Mouse (Mus musculus) hindbrain, embryonic 13.5 days (tissue): Measurements from ENCODE around the gene Baz1b. TPM values are rescaled to one million over a fixed set of nuclear protein-coding genes. Genes with fewer than 3 reads are reported as not detected.

Experiments used
- ATAC-seq: fragments of 200-750 bp; cut with Nextera tagmentation; 2 replicates; pipeline ENCODE4 v1.8.0; 2017; ENCODE audit warnings: moderate TSS enrichment; ENCODE audit not compliant: low FRiP score
- H3K27ac ChIP-seq: fragments of 300-500 bp; sonication (generic); 2 replicates; pipeline ENCODE4 v1.5.1; 2015; ENCODE audit warnings: inconsistent platforms, mild to moderate bottlenecking, moderate library complexity
- H3K27me3 ChIP-seq: fragments of 300-500 bp; sonication (generic); 2 replicates; pipeline ENCODE4 v1.6.1; 2015; ENCODE audit warnings: mild to moderate bottlenecking, inconsistent platforms
- H3K36me3 ChIP-seq: fragments of 300-500 bp; sonication (generic); 2 replicates; pipeline ENCODE4 v1.6.1; 2015; ENCODE audit warnings: mild to moderate bottlenecking, inconsistent platforms
- H3K4me1 ChIP-seq: fragments of 300-500 bp; sonication (generic); replicated peaks from 2 replicates; pipeline ENCODE4 v1.6.1; 2015; ENCODE audit warnings: inconsistent platforms
- H3K4me2 ChIP-seq: fragments of 300-500 bp; sonication (generic); 2 replicates; pipeline ENCODE4 v1.6.1; 2015; ENCODE audit warnings: inconsistent platforms, mild to moderate bottlenecking, moderate library complexity
- H3K4me3 ChIP-seq: fragments of 300-500 bp; sonication (generic); 2 replicates; pipeline ENCODE4 v1.5.1; 2015; ENCODE audit warnings: mild to moderate bottlenecking, inconsistent platforms
- H3K9ac ChIP-seq: fragments of 300-500 bp; sonication (generic); 2 replicates; pipeline ENCODE4 v1.6.1; 2015; ENCODE audit warnings: mild to moderate bottlenecking, inconsistent platforms
- H3K9me3 ChIP-seq: fragments of 300-500 bp; sonication (generic); 2 replicates; pipeline ENCODE4 v1.6.1; 2016; ENCODE audit warnings: inconsistent platforms
- WGBS: fragments of 180-500 bp; shearing (Covaris S2); methylation state at CpG from one replicate; pipeline ENCODE4 v1.1.7; 2015; 5-methylcytosine and 5-hydroxymethylcytosine counted together
- polyA plus RNA-seq: library from polyadenylated mRNA; unstranded; fragments of >200 nt; fragmentation: Nextera tagmentation; extraction: Ambion mirVana; gene quantifications from 2 replicates; pipeline ENCODE4 v1.2.1, GENCODE M21; 2015

Gene Baz1b
- polyA plus RNA-seq, 1 experiment from 2014 or later: 38.1 TPM

DNA sequence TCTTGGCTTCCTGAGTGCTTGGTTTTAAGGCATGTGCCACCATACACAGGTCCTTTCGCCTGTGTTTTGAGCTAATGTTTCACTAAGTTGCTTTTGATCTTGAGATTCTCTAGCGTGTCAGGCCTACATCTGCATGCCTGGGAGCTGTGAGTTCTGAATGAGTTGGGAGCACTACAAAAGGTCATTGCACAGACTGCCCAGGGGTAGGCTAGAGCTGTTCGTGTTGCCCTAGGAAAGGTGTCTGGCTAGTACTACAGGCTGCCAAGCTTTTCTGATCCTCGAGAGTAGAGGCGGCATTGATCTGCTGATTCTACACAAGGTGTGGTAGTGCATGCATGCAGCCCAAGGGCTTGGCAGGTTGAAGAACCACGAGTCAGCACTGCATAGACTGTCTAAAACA lies 24.2 kb upstream of the Baz1b start:
- Histone ChIP-seq H3K36me3 (peaks cover 51% of the 10 kb centered on the region), H3K4me3 (no peak overlapping the region), H3K4me2 (no peak overlapping the region), H3K9ac (no peak overlapping the region), H3K27me3 (no peaks in the 10 kb centered on the region), H3K4me1 (peaks cover 3% of the 10 kb centered on the region), H3K27ac (no peak overlapping the region), H3K9me3 (no peaks in the 10 kb centered on the region)
- WGBS: 93% methylated on average over 6 of the region's 6 CpGs
- ATAC-seq: no peak

DNA sequence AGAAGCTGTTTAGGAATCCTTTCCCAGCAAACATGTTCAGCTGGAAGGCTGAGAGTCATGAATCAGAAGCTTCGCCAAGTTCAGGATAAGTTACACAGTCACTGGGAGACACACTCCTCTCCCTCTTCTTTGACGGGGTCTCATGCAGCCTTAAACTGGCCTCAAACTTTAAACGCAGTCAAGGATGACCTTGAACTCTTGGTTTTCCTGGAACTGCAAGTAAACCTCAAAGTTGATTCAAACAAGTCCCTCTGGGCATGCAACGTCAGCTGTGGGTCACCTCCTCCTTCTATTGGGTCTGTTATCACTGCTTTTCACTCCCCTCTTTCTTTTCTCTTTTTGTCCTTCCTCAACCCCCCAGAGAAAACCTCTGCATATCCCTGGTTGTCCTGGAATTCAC lies 20.2 kb upstream of the Baz1b start:
- no peak overlapping the region for H3K4me3 ChIP-seq

DNA sequence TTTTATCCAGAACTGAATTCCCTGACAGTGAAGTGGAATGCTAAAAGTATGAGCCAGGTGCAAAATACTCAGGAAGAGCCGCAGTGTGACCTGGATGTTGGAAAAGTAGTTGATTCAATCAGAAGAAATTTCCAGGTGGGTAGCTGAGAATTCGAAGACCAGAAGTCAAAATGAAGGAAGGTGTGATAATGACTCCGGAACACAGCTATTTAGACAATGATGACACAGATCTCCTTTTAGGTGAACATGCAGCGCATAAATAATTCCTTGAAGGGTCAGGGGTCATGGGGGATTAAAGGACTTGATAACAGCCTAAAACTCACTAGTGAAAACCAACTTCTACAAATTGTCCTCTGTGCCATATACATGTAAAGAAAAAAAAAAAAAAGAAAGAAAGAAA lies 19.6 kb upstream of the Baz1b start:
- Histone ChIP-seq H3K4me2 (peak overlapping the region; percentile 93; the same call in 1 of the 2 replicates), H3K9ac (no peak overlapping the region), H3K4me1 (peaks cover 21% of the 10 kb centered on the region), H3K4me3 (peak overlapping the region; percentile 63; the same call in 1 of the 2 replicates), H3K27me3 (no peaks in the 10 kb centered on the region), H3K9me3 (no peaks in the 10 kb centered on the region), H3K36me3 (peaks cover 23% of the 10 kb centered on the region), H3K27ac (peak overlapping the region; percentile 100; the same call in 1 of the 2 replicates)
- 94% methylated on average over 4 of the region's 4 CpGs for WGBS
- ATAC-seq: no peak

More for the DNA sequence above, 20.2 kb upstream of the Baz1b start:
- peaks cover 23% of the 10 kb centered on the region for H3K36me3 ChIP-seq
- H3K9ac ChIP-seq: no peak overlapping the region
- no peak overlapping the region for H3K4me2 ChIP-seq
- ATAC-seq: no peak
- no peaks in the 10 kb centered on the region for H3K27me3 ChIP-seq
- peaks cover 21% of the 10 kb centered on the region for H3K4me1 ChIP-seq
- no peaks in the 10 kb centered on the region for H3K9me3 ChIP-seq
- no peak overlapping the region for H3K27ac ChIP-seq
- 86% methylated on average over 4 of the region's 4 CpGs for WGBS

DNA sequence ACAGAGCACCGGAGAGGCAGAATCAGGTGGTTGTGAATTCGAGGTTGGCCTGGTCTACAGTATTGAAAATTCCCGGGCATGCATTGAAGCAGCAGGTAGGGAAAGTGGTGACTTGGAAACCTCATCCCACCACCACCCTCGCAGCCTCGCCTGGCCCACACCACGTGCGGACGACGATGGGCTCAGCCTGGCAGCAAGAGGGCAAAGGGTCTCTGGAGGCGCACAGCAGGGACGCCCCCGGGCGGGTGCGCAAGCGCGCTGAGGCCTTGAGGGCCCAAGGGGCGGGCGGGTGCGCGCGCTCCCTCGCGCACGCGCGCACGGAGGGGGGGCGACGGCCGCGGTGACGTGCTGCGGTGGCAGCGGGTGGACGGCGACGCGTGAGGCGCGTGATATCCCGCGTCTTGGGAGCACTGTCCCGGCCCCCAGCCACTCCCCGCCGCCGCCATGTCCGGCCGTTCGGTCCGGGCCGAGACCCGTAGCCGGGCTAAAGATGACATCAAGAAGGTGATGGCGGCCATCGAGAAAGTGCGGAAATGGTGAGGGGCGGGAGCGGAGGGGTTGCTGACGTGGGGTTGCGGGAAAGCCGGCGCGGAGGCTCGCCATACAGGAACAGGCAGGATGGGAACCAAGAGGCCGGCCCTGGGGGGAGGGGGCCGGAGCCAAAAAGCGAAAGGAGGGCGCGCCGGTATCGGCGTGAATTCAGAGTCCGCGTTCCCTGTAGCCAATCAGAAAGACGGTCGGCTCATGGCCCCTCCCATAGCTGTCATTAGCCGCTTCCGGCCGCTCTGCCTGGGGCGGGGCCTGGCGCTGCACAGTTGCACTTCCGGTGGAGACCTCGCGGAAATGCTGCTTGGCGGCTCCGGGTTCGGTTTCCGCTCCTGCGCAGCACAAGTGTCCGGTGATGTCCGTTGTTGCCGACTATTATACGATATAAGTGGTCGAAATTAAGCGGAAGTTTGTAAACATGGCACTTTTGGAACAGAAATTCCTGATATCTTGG lies 18.7 kb upstream of the Baz1b start, which contains the start of gene Bcl7b:
Gene Bcl7b (plus strand): TSS at position 221 of the 1,000 bp plus-strand sequence.
- H3K4me3 ChIP-seq: peak within 1 kb of the TSS; percentile 63
- no peaks in the 10 kb centered on the region for H3K9me3 ChIP-seq
- peak within 1 kb of the TSS; percentile 100 for H3K27ac ChIP-seq
- H3K9ac ChIP-seq: peak within 1 kb of the TSS; percentile 91
- H3K36me3 ChIP-seq: peaks cover 27% of the 10 kb centered on the region
- H3K4me2 ChIP-seq: peak within 1 kb of the TSS; percentile 93
- 2% methylated on average over 93 of the region's 95 CpGs for WGBS
- no peaks in the 10 kb centered on the region for H3K27me3 ChIP-seq
- peak; percentile 97 for ATAC-seq
- peaks cover 21% of the 10 kb centered on the region for H3K4me1 ChIP-seq

DNA sequence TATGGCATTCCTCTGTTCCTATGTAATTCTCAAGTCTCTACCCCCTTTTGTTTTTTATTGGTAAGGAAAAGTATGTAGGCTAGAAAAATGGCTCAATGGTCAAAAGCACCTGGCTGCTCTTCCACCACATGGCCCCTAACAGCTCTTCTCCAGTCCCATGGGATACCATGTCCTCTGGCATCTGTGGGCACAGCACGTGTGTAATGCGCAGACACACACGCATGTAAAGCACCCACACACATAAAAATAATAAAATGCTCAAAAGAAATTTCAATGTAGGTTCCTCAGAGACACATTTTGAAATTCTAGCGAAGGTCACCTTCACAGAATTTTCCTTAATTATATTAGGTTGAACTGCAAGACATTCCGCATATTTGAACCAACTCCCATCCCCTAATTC lies 17.6 kb upstream of the Baz1b start:
- Histone ChIP-seq H3K27ac (peak overlapping the region; percentile 100), H3K27me3 (no peaks in the 10 kb centered on the region), H3K4me2 (peak overlapping the region; percentile 93), H3K36me3 (peaks cover 38% of the 10 kb centered on the region), H3K9ac (peak overlapping the region; percentile 91), H3K9me3 (no peaks in the 10 kb centered on the region), H3K4me3 (peak overlapping the region; percentile 63), H3K4me1 (peaks cover 21% of the 10 kb centered on the region)
- WGBS: 93% methylated on average over 5 of the region's 5 CpGs
- ATAC-seq: no peak

GRCm38 (mm10) chr5:135171688-135172220 lies 15.3 kb upstream of the Baz1b start:
- Histone ChIP-seq H3K9me3 (no peaks in the 10 kb centered on the region), H3K4me1 (peaks cover 21% of the 10 kb centered on the region), H3K4me3 (no peak overlapping the region), H3K9ac (0 out of 2 replicates have a peak overlapping the region, but pooled peaks have one; percentile 15), H3K4me2 (no peak overlapping the region), H3K27ac (no peak overlapping the region), H3K27me3 (no peaks in the 10 kb centered on the region), H3K36me3 (peaks cover 56% of the 10 kb centered on the region)
- no peak for ATAC-seq
- WGBS: 95% methylated on average over 6 of the region's 6 CpGs

DNA sequence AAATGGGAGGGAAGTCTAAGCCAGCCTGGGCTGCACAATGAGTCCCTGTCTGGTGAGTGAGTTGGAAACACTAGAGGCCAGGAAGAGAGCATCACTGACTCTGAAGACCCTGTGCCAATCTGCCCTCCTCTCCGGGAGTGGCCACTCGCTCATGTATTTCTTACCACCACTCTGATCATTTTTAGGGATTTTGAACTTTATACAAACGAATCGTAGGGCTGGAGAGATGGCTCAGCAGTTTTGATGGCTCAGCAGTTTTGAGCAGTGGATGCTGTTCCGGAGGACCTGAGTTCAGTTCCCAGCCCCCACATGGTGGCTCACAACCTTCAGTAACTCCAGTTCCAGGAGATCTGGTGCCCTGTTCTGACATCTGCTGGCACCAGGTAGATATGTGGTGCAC lies 14.1 kb upstream of the Baz1b start:
- WGBS: 96% methylated on average over 5 of the region's 5 CpGs
- Histone ChIP-seq H3K36me3 (peaks cover 69% of the 10 kb centered on the region), H3K4me3 (no peak overlapping the region), H3K4me1 (peaks cover 16% of the 10 kb centered on the region), H3K9me3 (no peaks in the 10 kb centered on the region), H3K27ac (no peak overlapping the region), H3K4me2 (no peak overlapping the region), H3K27me3 (no peaks in the 10 kb centered on the region), H3K9ac (no peak overlapping the region)
- ATAC-seq: no peak

DNA sequence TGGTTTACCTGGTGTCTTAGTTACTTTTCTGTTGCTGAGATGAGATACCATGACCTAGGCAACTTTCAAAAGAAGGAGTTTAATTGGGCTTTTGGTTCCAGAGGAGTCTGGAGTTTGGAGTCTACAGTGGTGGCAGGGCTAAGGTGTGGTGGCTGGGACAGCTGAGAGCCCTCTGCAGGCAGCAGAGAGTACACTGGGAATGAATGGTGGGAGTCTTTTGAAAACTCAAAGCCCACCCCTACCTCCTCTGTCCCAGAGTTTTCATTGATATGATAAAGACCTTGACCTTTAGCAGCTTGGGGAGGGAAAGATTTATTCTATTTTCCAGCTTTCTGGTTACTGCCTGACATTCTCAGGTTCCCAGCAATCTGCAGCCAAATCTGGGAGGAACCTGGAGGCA lies 12.0 kb upstream of the Baz1b start:
- H3K27ac ChIP-seq: no peak overlapping the region
- H3K4me3 ChIP-seq: no peak overlapping the region
- H3K36me3 ChIP-seq: peaks cover 90% of the 10 kb centered on the region
- H3K9ac ChIP-seq: no peak overlapping the region
- H3K4me2 ChIP-seq: no peak overlapping the region
- no peak for ATAC-seq
- H3K27me3 ChIP-seq: no peaks in the 10 kb centered on the region
- peaks cover 8% of the 10 kb centered on the region for H3K4me1 ChIP-seq
- no peaks in the 10 kb centered on the region for H3K9me3 ChIP-seq

- WGBS: 88% methylated on average over 3 of the region's 3 CpGs
Observed at GRCm38 (mm10) chr5:135178523-135178922, 8.5 kb upstream of the Baz1b start.

GRCm38 (mm10) chr5:135178996-135179395 lies 8.1 kb upstream of the Baz1b start:
- WGBS: 93% methylated on average over 4 of the region's 4 CpGs
- Histone ChIP-seq H3K9me3 (no peaks in the 10 kb centered on the region), H3K4me1 (0 out of 2 replicates have a peak, but pooled peaks cover 4% of the 10 kb centered on the region), H3K27me3 (no peaks in the 10 kb centered on the region), H3K9ac (peak overlapping the region; percentile 31; the same call in 1 of the 2 replicates), H3K4me2 (no peak overlapping the region), H3K27ac (no peak overlapping the region), H3K36me3 (peaks cover 90% of the 10 kb centered on the region), H3K4me3 (no peak overlapping the region)
- no peak for ATAC-seq

More at GRCm38 (mm10) chr5:135178523-135178922, 8.5 kb upstream of the Baz1b start:
- ATAC-seq: no peak
- Histone ChIP-seq H3K4me2 (no peak overlapping the region), H3K9me3 (no peaks in the 10 kb centered on the region), H3K27me3 (no peaks in the 10 kb centered on the region), H3K27ac (no peak overlapping the region), H3K4me1 (0 out of 2 replicates have a peak, but pooled peaks cover 4% of the 10 kb centered on the region), H3K36me3 (peaks cover 94% of the 10 kb centered on the region), H3K4me3 (no peak overlapping the region), H3K9ac (peak overlapping the region; percentile 31; the same call in 1 of the 2 replicates)

- WGBS: 93% methylated on average over 7 of the region's 7 CpGs
- Histone ChIP-seq H3K9ac (no peak overlapping the region), H3K27me3 (no peaks in the 10 kb centered on the region), H3K36me3 (peaks cover 86% of the 10 kb centered on the region), H3K9me3 (peaks cover 2% of the 10 kb centered on the region; the same call in 1 of the 2 replicates), H3K27ac (no peak overlapping the region), H3K4me1 (0 out of 2 replicates have a peak, but pooled peaks cover 4% of the 10 kb centered on the region), H3K4me2 (no peak overlapping the region), H3K4me3 (no peak overlapping the region)
- no peak for ATAC-seq
Observed at GRCm38 (mm10) chr5:135179616-135180015, 7.4 kb upstream of the Baz1b start.

DNA sequence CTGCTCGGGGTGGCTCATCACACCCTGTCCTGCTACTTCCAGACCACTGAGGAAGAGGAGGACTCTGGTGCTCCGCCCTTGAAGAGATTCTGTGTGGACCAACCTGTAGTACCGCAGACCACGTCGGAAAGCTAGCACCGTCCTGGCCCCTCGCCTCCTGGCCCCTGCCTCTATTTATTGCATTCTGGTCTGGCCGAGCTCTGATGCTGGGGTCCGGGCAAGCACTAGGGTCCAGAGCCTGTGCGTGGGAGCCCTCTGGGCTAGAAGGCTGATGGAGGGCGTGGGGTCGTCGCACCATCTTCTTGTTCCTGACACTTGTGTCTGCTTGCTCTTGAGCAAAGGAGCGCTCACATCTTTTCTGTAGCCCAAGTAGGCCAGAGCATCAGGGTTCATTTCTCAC lies 6.3 kb upstream of the Baz1b start:
- no peak overlapping the region for H3K4me2 ChIP-seq
- 97% methylated on average over 14 of the region's 14 CpGs for WGBS
- ATAC-seq: no peak
- no peak overlapping the region for H3K27ac ChIP-seq
- no peak overlapping the region for H3K4me3 ChIP-seq
- peaks cover 76% of the 10 kb centered on the region for H3K36me3 ChIP-seq
- H3K9ac ChIP-seq: no peak overlapping the region
- H3K27me3 ChIP-seq: no peaks in the 10 kb centered on the region
- H3K4me1 ChIP-seq: peaks cover 4% of the 10 kb centered on the region; the same call in 1 of the 2 replicates
- H3K9me3 ChIP-seq: peaks cover 4% of the 10 kb centered on the region; the same call in 1 of the 2 replicates
